Mouse (Mus musculus): ENCODE results near the gene Saal1.

DNA sequence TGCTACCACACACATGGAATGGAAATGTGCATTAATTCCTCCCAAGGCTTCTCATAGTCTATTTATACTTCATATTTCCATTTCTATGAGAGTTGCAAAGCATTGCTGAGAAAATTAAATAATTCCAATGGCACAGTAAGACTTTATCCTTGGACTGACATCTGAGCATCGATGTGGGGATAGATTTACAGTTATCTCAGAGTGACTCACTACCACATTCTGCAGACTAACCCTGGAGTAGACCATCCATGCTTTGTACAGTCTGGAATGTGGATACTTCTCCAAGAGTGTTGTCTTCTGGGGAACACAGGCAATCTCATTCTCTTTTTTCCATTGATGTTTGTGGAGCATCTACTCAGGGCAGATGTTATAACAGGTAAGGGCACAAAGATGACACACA lies 17.1 kb upstream of the Saal1 start:
- TF ChIP-seq CTCF (IDR thresholded peaks at IDR 0.05; ENCODE audit: borderline replicate concordance, insufficient read depth, low read length) (no peak), POLR2A (IDR thresholded peaks at IDR 0.05; ENCODE audit: low read depth, low read length) (no peak)
